Mouse (Mus musculus) kidney, embryonic 15.5 days (tissue): ENCODE data around the gene Vamp2. TPM values are rescaled to one million over a fixed set of nuclear protein-coding genes. Genes with fewer than 3 reads are reported as not detected.

Experiments
- ATAC-seq: fragments of 200-750 bp; cut with Nextera tagmentation; replicated peaks from 2 replicates; pipeline ENCODE4 v1.8.0; 2017; ENCODE audit warnings: moderate TSS enrichment; ENCODE audit not compliant: low FRiP score
- H3K27ac ChIP-seq: fragments of 300-500 bp; sonication (generic); 2 replicates; pipeline ENCODE4 v1.5.1; 2015; ENCODE audit warnings: mild to moderate bottlenecking, inconsistent platforms
- H3K27me3 ChIP-seq: fragments of 300-500 bp; sonication (generic); 2 replicates; pipeline ENCODE4 v1.6.1; 2015; ENCODE audit warnings: inconsistent platforms
- H3K36me3 ChIP-seq: fragments of 300-500 bp; sonication (generic); 2 replicates; pipeline ENCODE4 v1.6.1; 2015; ENCODE audit warnings: inconsistent platforms
- H3K4me1 ChIP-seq: fragments of 300-500 bp; sonication (generic); 2 replicates; pipeline ENCODE4 v1.6.1; 2015; ENCODE audit warnings: inconsistent platforms
- H3K4me2 ChIP-seq: fragments of 300-500 bp; sonication (generic); 2 replicates; pipeline ENCODE4 v1.6.1; 2015; ENCODE audit warnings: moderate library complexity, mild to moderate bottlenecking, inconsistent platforms
- H3K4me3 ChIP-seq: fragments of 300-500 bp; sonication (generic); replicated peaks from 2 replicates; pipeline ENCODE4 v1.5.1; 2015; ENCODE audit warnings: mild to moderate bottlenecking, inconsistent platforms
- H3K9ac ChIP-seq: fragments of 300-500 bp; sonication (generic); 2 replicates; pipeline ENCODE4 v1.6.1; 2015; ENCODE audit warnings: mild to moderate bottlenecking, inconsistent platforms
- H3K9me3 ChIP-seq: fragments of 300-500 bp; sonication (generic); replicated peaks from 2 replicates; pipeline ENCODE4 v1.6.1; 2016; ENCODE audit warnings: inconsistent platforms
- WGBS: fragments of 180-500 bp; shearing (Covaris S2); methylation state at CpG from one replicate; pipeline ENCODE4 v1.1.7; 2015; ENCODE audit warnings: mixed read lengths; 5-methylcytosine and 5-hydroxymethylcytosine counted together
- polyA plus RNA-seq: library from polyadenylated mRNA; unstranded; fragments of >200 nt; fragmentation: Nextera tagmentation; extraction: Ambion mirVana; gene quantifications from 2 replicates; pipeline ENCODE4 v1.2.1, GENCODE M21; 2015

Gene Vamp2
- polyA plus RNA-seq, 1 experiment from 2014 or later: 101 TPM

DNA sequence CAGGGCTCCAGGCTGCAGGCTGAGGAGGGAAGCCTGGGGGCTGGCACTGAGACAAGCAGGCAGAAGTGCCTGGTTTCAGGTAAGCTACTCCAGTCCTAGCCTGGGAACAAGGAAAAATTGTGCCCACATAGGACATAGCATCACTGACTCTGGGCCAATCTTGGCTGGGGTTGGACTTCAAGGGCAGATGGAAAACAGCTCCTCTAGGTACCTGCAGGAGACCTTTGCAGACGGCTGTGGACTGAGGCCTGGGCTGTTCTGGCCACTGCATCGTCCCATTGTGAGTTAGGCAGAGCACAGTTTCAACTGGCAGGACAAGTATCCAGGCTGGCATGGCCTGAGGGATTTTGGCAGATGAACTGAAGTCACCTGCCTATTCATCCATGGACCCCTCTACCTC lies 17.5 kb downstream of the Vamp2 start:
- WGBS: 93% methylated on average over 2 of the region's 2 CpGs
- Histone ChIP-seq H3K27ac (no peak overlapping the region), H3K27me3 (no peaks in the 10 kb centered on the region), H3K9ac (no peak overlapping the region), H3K4me1 (peaks cover 9% of the 10 kb centered on the region), H3K4me3 (no peak overlapping the region), H3K4me2 (no peak overlapping the region), H3K9me3 (no peaks in the 10 kb centered on the region), H3K36me3 (peaks cover 89% of the 10 kb centered on the region)
- ATAC-seq: no peak

GRCm38 (mm10) chr11:69106299-69106698 lies 18.0 kb downstream of the Vamp2 start:
- H3K9me3 ChIP-seq: no peaks in the 10 kb centered on the region
- no peak overlapping the region for H3K27ac ChIP-seq
- WGBS: 93% methylated on average over 11 of the region's 11 CpGs
- peaks cover 8% of the 10 kb centered on the region for H3K4me1 ChIP-seq
- no peaks in the 10 kb centered on the region for H3K27me3 ChIP-seq
- no peak overlapping the region for H3K4me2 ChIP-seq
- ATAC-seq: no peak
- H3K36me3 ChIP-seq: peaks cover 84% of the 10 kb centered on the region
- no peak overlapping the region for H3K9ac ChIP-seq
- no peak overlapping the region for H3K4me3 ChIP-seq

DNA sequence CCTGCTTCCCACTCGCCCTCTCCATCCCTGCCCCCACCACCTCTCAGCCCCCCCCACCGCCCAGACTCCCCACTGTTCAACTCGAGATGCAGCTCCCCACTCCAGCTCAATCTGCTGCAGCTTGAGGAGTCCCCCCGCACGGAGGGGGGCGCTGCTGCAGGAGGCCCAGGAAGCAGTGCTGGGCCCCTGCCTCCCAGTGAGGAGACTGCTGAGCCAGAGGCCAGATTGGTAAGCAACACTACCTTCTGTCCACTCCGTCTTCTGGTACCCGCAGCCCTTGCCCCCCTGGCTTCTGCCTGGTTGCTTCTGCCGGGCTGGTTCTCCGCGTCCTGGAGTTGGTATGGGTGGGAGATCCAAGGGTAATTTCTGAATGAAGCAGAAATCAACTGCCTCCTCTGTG lies 18.6 kb downstream of the Vamp2 start:
- H3K4me2 ChIP-seq: no peak overlapping the region
- no peaks in the 10 kb centered on the region for H3K9me3 ChIP-seq
- no peak overlapping the region for H3K27ac ChIP-seq
- H3K4me1 ChIP-seq: peaks cover 11% of the 10 kb centered on the region
- no peaks in the 10 kb centered on the region for H3K27me3 ChIP-seq
- 88% methylated on average over 11 of the region's 11 CpGs for WGBS
- no peak for ATAC-seq
- H3K36me3 ChIP-seq: peaks cover 78% of the 10 kb centered on the region
- no peak overlapping the region for H3K4me3 ChIP-seq
- H3K9ac ChIP-seq: no peak overlapping the region

GRCm38 (mm10) chr11:69107676-69108075 lies 19.4 kb downstream of the Vamp2 start:
- no peak for ATAC-seq
- H3K4me1 ChIP-seq: peaks cover 18% of the 10 kb centered on the region
- no peak overlapping the region for H3K27ac ChIP-seq
- WGBS: 86% methylated on average over 11 of the region's 11 CpGs
- H3K27me3 ChIP-seq: peaks cover 4% of the 10 kb centered on the region; the same call in 1 of the 2 replicates
- H3K4me3 ChIP-seq: no peak overlapping the region
- H3K4me2 ChIP-seq: no peak overlapping the region
- H3K9me3 ChIP-seq: no peaks in the 10 kb centered on the region
- H3K9ac ChIP-seq: no peak overlapping the region
- peaks cover 70% of the 10 kb centered on the region for H3K36me3 ChIP-seq

DNA sequence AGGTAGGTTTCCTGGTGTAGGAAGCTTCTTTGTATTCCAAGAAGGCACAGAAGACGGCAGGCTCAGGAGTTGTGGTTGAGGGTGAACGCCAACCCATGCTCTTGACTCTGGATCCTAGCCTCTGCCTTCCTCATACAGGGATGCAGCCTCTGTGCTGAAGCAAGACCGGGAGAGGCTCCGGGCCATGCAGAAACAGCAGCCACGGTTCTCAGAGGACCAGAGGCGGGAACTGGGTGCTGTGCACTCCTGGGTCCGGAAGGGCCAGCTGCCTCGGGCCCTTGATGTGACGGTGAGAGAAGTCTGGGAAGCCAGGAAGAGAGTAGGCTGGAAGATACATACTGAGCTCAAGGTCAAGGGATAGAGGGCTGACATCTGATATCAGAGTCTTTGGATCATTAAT lies 19.9 kb downstream of the Vamp2 start:
- no peak for ATAC-seq
- WGBS: 86% methylated on average over 9 of the region's 9 CpGs
- Histone ChIP-seq H3K4me1 (peaks cover 18% of the 10 kb centered on the region), H3K9me3 (no peaks in the 10 kb centered on the region), H3K27me3 (peaks cover 4% of the 10 kb centered on the region; the same call in 1 of the 2 replicates), H3K27ac (no peak overlapping the region), H3K4me2 (no peak overlapping the region), H3K4me3 (no peak overlapping the region), H3K9ac (no peak overlapping the region), H3K36me3 (peaks cover 64% of the 10 kb centered on the region)

- H3K27ac ChIP-seq: no peak overlapping the region
- 85% methylated on average over 13 of the region's 13 CpGs for WGBS
- no peak; the same call in 1 of the 2 replicates for ATAC-seq
Observed at GRCm38 (mm10) chr11:69109032-69109900, 21.0 kb downstream of the Vamp2 start.

GRCm38 (mm10) chr11:69110319-69111046 lies 22.2 kb downstream of the Vamp2 start:
- Histone ChIP-seq H3K4me1 (peaks cover 18% of the 10 kb centered on the region), H3K9ac (peak overlapping the region; percentile 59), H3K4me3 (peak overlapping the region; percentile 58), H3K36me3 (peaks cover 42% of the 10 kb centered on the region), H3K27ac (peak overlapping the region; percentile 74), H3K27me3 (peaks cover 15% of the 10 kb centered on the region), H3K4me2 (peak overlapping the region; percentile 63), H3K9me3 (no peaks in the 10 kb centered on the region)
- ATAC-seq: peak; percentile 64; the same call in 1 of the 2 replicates
- under 1% methylated on average over 30 of the region's 30 CpGs for WGBS

More at GRCm38 (mm10) chr11:69109032-69109900, 21.0 kb downstream of the Vamp2 start:
- H3K4me2 ChIP-seq: peak overlapping the region; percentile 63; the same call in 1 of the 2 replicates
- peaks cover 54% of the 10 kb centered on the region for H3K36me3 ChIP-seq
- no peaks in the 10 kb centered on the region for H3K9me3 ChIP-seq
- H3K4me3 ChIP-seq: no peak overlapping the region
- H3K4me1 ChIP-seq: peaks cover 18% of the 10 kb centered on the region
- peaks cover 10% of the 10 kb centered on the region; the same call in 1 of the 2 replicates for H3K27me3 ChIP-seq
- no peak overlapping the region for H3K9ac ChIP-seq

GRCm38 (mm10) chr11:69111051-69111810 lies 22.9 kb downstream of the Vamp2 start:
- peaks cover 18% of the 10 kb centered on the region for H3K4me1 ChIP-seq
- peak overlapping the region; percentile 59 for H3K9ac ChIP-seq
- peaks cover 19% of the 10 kb centered on the region for H3K27me3 ChIP-seq
- H3K27ac ChIP-seq: peak overlapping the region; percentile 22; the same call in 1 of the 2 replicates
- no peak for ATAC-seq
- peak overlapping the region; percentile 58 for H3K4me3 ChIP-seq
- peak overlapping the region; percentile 63 for H3K4me2 ChIP-seq
- 7% methylated on average over 21 of the region's 21 CpGs for WGBS
- no peaks in the 10 kb centered on the region for H3K9me3 ChIP-seq
- H3K36me3 ChIP-seq: peaks cover 34% of the 10 kb centered on the region

DNA sequence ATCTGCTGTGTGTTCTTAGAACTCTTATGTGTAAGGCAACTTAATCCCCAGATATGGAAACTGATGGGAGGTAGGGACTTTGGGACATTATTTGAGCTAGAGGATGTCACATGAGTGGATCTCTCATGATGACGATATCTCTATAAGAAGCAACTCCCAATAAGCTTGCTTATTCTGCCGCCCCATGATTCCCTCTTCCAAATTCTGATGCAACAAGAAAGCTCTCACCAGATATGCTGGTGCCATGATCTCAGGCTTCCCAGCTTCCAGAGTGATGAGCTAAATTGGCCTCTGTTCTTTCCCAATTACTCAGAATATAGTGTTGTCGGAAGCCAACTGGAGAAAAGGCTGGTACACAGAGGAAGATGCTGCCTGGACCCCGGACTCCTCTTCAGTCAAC lies 23.6 kb downstream of the Vamp2 start:
- no peak overlapping the region for H3K27ac ChIP-seq
- peak overlapping the region; percentile 63 for H3K4me2 ChIP-seq
- 59% methylated on average over 4 of the region's 4 CpGs for WGBS
- peaks cover 23% of the 10 kb centered on the region for H3K27me3 ChIP-seq
- no peak for ATAC-seq
- H3K9me3 ChIP-seq: no peaks in the 10 kb centered on the region
- peaks cover 18% of the 10 kb centered on the region for H3K4me1 ChIP-seq
- no peak overlapping the region; the same call in 1 of the 2 replicates for H3K9ac ChIP-seq
- H3K36me3 ChIP-seq: peaks cover 28% of the 10 kb centered on the region
- H3K4me3 ChIP-seq: peak overlapping the region; percentile 58

DNA sequence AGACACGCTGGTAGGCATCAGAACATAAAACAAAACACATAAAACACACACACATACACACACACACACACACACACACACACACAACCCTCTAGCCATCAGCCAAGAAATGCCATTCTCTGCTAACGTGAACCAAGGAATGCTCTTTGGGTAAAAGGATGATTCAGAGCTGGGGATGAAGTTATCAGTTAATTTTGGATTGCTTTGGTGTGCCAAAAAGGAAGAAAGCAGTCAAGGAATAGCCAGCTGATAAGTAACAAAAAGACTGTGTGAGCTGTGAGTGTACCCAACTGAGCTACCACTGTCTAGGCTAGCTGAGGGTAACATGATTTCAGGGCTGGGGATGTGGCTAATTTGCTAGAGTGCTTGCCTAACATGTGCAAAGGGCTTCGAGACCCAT lies 25.7 kb downstream of the Vamp2 start:
- Histone ChIP-seq H3K27me3 (peaks cover 23% of the 10 kb centered on the region), H3K4me3 (no peak overlapping the region), H3K27ac (no peak overlapping the region), H3K9ac (no peak overlapping the region), H3K9me3 (no peaks in the 10 kb centered on the region), H3K4me1 (peaks cover 31% of the 10 kb centered on the region), H3K36me3 (peaks cover 7% of the 10 kb centered on the region), H3K4me2 (no peak overlapping the region)
- 70% methylated on average over 3 of the region's 3 CpGs for WGBS
- ATAC-seq: no peak

DNA sequence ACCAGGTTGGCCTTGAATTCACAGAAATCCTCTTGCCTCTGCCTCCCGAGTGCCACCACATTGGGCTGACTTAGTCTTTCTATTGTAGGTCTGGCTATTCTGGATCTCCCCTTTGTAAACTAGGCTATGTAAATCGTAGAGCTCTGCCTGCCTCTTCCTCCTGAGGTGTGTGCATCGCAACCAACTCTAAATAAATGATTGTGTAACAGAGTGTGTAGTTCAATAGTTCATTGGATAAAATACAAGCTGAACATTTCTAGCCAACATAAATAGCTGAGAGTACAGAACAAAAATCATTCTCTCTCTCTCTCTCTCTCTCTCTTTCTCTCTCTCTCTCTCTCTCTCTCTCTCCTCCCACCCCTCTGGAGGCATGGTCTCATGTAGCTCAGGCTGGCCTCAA lies 26.3 kb downstream of the Vamp2 start:
- Histone ChIP-seq H3K4me1 (peaks cover 34% of the 10 kb centered on the region), H3K36me3 (peaks cover under 1% of the 10 kb centered on the region; the same call in 1 of the 2 replicates), H3K9ac (no peak overlapping the region), H3K9me3 (no peaks in the 10 kb centered on the region), H3K4me3 (no peak overlapping the region), H3K4me2 (no peak overlapping the region), H3K27me3 (peaks cover 23% of the 10 kb centered on the region), H3K27ac (no peak overlapping the region)
- no peak for ATAC-seq
- WGBS: 83% methylated on average over 3 of the region's 3 CpGs
